Mouse (Mus musculus) kidney, adult 11 months (tissue): ENCODE results near the gene Actl6b.

Experiments used
- DNase-seq: peaks from one replicate; pipeline ENCODE4 v3.0.0; 2022

Gene Actl6b

GRCm38 (mm10) chr5:137566416-137566815, 13.1 kb downstream of the Actl6b start:
- no peak for DNase-seq

- no peak for DNase-seq
Observed at GRCm38 (mm10) chr5:137568223-137568798, 15.0 kb downstream of the Actl6b start.

GRCm38 (mm10) chr5:137569031-137569430, 15.7 kb downstream of the Actl6b start:
- DNase-seq: no peak

- peak; percentile 41 for DNase-seq
Observed at GRCm38 (mm10) chr5:137569665-137570064, 16.3 kb downstream of the Actl6b start, which contains the start of gene Tfr2. TSS of gene Tfr2 (plus strand) at chr5:137569840.

- no peak for DNase-seq
Observed at GRCm38 (mm10) chr5:137570181-137570580, 16.9 kb downstream of the Actl6b start.

GRCm38 (mm10) chr5:137570691-137571586, 17.6 kb downstream of the Actl6b start:
- DNase-seq: no peak

- DNase-seq: no peak
Observed at GRCm38 (mm10) chr5:137574470-137574901, 21.2 kb downstream of the Actl6b start.

- no peak for DNase-seq
Observed at GRCm38 (mm10) chr5:137580246-137580645, 26.9 kb downstream of the Actl6b start.

GRCm38 (mm10) chr5:137582702-137583101, 29.4 kb downstream of the Actl6b start:
- DNase-seq: no peak

GRCm38 (mm10) chr5:137583670-137584169, 30.4 kb downstream of the Actl6b start:
- DNase-seq: no peak

- peak; percentile 63 for DNase-seq
Observed at GRCm38 (mm10) chr5:137584976-137585375, 31.7 kb downstream of the Actl6b start.

- DNase-seq: no peak
Observed at GRCm38 (mm10) chr5:137590507-137590906, 37.2 kb downstream of the Actl6b start.

- DNase-seq: no peak
Observed at GRCm38 (mm10) chr5:137595921-137596320, 42.6 kb downstream of the Actl6b start.

GRCm38 (mm10) chr5:137596601-137597261, 43.4 kb downstream of the Actl6b start:
- DNase-seq: no peak

- no peak for DNase-seq
Observed at GRCm38 (mm10) chr5:137597625-137598024, 44.3 kb downstream of the Actl6b start.

GRCm38 (mm10) chr5:137598100-137598826, 44.9 kb downstream of the Actl6b start:
- DNase-seq: no peak

GRCm38 (mm10) chr5:137599600-137599999, 46.3 kb downstream of the Actl6b start:
- DNase-seq: no peak

- DNase-seq: no peak
Observed at GRCm38 (mm10) chr5:137600281-137600618, 46.9 kb downstream of the Actl6b start.

- DNase-seq: peak; percentile 98
Observed at GRCm38 (mm10) chr5:137600619-137601364, 47.5 kb downstream of the Actl6b start, which contains the start of gene Mospd3. TSS of gene Mospd3 (minus strand) at chr5:137601058.

- DNase-seq: no peak
Observed at GRCm38 (mm10) chr5:137601365-137601729, 48.0 kb downstream of the Actl6b start.

- no peak for DNase-seq
Observed at GRCm38 (mm10) chr5:137607860-137608653, 54.7 kb downstream of the Actl6b start.
